Mouse (Mus musculus): ENCODE measurements around the gene Farp2.

Farp2 gene

DNA sequence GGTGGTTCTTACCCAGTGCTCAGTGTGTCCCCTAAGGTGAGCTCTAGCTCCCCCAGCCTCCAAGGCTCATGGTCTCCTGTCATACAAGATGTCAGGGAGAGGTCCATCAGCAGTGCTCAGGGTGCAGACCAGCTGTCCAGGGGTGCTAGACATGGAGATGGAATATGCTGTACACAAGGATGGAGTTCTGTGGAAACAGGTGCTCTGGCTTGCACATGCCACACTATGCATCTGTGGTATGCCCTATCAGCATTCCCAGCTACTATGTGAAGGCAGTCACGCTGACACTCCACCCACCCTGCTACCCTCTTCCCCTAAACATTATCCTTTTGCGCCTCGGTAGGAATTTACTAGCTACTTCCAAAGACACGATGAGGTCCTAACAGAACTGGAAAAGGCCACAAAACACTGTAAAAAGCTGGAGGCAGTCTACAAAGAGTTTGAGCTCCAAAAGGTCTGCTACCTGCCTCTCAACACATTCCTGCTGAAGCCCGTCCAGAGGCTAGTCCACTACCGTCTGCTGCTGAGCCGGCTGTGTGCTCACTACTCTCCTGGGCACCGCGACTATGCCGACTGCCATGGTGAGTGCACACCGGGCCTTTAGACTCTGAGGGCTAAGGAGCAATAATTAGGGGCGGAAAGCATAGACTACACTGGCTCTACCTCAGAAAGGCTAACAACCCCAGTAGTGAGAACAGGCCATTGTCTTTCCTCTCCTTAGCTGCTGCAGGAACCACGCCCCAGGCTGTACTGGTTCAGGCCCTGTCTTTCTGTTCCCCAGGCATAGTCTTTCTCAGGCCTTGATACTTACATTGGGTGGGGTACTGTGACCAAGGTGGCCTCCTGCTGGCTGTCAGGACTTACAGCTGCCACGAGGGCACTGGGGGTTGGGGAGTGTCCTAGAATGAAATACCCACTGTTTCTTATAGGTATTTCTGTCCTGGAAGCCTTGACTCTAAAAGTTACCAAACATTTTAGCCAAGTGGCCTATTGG lies 95.5 kb downstream of the Farp2 start:
- POLR2A ChIA-PET, result interaction anchor here in 3 of 4 experiments (0.5 to 2.3 kb wide), 17 partner anchors 9 to 196 kb away, joined by 3 to 11 read pairs (median 4); partner anchors contain the start of genes Farp2 (in 2 of the 3), Atg4b (in 1 of the 3), Hdlbp (in 1 of the 3) and Ing5 (in 1 of the 3)
- CTCF ChIA-PET, result interaction anchor here in 3 of 4 experiments (0.7 to 1.4 kb wide), 4 partner anchors 61 to 479 kb away, joined by 3 to 4 read pairs (median 3); no protein-coding TSS in a partner anchor

DNA sequence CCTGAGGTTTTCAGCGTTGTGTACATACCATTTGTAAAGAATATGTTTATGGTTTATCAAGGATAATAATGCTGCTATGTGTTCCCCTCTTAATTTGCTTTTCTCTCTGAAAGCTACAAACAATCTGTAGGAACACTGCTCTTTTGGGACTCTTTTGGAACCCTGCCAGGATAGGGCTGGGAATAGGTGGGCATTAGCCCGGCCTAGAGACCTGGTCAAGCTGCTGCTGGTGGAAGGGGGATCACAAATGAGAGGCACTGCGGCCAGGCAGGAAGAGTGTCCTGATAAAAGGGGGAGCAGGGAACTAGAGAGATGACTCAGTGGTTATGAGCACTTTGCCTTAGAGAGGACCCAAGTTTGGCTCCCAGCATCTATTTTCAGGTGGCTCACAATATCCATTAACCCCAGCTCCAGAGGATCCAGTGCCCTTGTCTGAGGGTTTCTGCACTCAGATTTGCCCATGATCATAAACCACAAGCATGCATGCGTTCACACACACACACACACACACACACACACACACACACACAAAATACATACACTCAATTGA lies 96.9 kb downstream of the Farp2 start:
- POLR2A ChIA-PET, result interaction anchor here in 2 of 4 experiments (0.7 to 2.3 kb wide), 6 partner anchors 9 to 143 kb away, joined by 3 to 5 read pairs (median 4); partner anchors contain the start of gene Atg4b (in 1 of the 2)
- CTCF ChIA-PET, result no interaction called here

DNA sequence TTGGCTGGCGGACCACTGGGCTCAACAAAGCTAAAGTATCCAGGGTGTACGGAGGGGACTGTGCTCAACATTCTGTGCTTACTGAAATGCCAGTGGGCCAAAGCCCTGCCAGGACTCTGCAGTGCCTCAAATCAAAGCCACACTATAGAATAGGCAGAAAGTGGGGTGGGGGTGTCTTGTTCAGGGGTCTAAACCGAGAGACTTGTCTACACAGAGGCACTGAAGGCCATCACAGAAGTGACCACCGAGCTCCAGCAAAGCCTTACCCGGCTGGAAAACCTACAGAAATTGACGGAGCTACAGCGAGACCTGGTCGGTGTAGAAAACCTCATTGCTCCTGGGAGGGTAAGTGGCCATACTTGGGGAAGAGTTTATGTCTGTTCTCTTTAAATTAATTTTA lies 97.9 kb downstream of the Farp2 start:
- ChIA-PET CTCF (no interaction called here), POLR2A (interaction anchor here in 2 of 4 experiments (0.6 to 2.0 kb wide), 2 partner anchors 10 to 637 kb away, joined by 3 to 5 read pairs; no protein-coding TSS in a partner anchor)

DNA sequence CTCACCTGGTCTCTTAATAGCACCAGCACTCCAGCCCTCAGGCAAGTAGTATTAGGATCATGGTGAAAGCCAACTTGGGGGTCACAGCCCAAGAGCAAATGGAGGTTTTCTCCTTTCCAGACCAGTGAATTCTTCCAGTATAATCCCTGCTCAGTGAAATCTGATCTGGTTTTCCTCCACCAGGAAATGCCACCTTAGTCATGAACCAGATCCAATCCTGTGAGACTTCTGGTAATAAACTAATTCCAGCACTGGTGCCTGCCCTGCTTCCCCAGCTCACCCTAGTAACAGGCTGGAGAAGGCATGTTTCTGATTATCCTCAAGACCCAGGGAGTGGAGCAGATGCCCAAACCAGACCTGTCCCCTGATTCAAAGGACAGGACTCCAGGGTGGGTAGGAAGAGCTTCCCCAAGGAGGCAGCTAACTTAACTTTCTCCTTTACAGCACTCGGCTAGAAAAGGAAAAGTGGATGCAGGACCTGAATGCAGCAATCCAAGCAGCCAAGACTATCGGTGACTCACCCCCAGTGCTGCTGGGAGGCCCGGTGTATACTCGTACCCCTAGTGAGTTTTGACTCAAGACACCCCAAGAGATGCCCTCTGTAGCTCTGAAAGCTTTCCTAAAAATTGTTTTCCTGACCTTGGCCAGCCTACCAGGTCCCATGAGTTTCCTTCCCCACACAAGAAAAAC lies 106.3 kb downstream of the Farp2 start:
- CTCF ChIA-PET, result no interaction called here
- POLR2A ChIA-PET, result interaction anchor here in 2 of 4 experiments (1.0 to 2.8 kb wide), 4 partner anchors 10 to 28 kb away, joined by 3 to 12 read pairs (median 4); no protein-coding TSS in a partner anchor

DNA sequence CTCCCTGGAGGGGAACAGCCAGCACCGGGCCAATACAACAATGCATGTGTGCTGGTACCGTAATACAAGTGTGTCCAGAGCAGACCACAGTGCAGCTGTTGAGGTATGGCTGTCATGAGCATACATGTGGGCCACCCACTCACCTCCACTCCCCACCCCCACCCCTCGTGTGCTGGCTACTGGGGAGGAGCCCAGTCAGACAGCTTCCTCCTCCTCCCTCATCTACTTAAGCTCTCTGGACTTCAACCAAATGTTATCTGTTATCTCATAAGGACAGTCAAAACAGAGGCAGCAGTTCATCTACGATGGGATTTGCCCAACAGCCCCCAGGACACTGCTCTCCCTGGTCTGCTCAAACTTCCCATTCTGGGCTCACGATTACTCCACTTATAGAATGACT lies 107.1 kb downstream of the Farp2 start:
- ChIA-PET POLR2A (interaction anchor here in 2 of 4 experiments (1.0 to 2.8 kb wide), 4 partner anchors 11 to 28 kb away, joined by 3 to 12 read pairs (median 4); no protein-coding TSS in a partner anchor), CTCF (no interaction called here)

DNA sequence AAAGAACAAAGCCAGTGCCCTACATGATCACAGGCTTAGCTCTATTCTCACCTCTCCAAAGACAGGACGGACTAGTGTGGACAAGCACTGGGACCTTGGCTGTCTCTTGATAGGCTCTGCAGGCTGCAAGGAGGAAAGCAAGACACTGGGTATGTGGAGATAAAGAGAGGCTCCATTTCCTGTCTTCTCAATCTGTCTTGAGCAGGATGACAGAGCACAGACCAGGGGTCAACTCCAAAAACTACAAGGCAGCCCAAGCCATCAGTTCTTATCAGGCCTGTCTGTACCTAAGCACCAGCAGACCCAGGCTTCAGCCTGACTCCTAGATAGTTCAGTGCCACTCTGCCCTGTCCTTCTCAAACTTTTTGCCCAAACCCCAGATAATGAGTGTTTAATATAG lies 112.6 kb downstream of the Farp2 start:
- ChIA-PET POLR2A (interaction anchor here in 1 of 4 experiments (3.9 kb wide), 1 partner anchor 11 kb away, joined by 16 read pairs; no protein-coding TSS in a partner anchor), CTCF (no interaction called here)

DNA sequence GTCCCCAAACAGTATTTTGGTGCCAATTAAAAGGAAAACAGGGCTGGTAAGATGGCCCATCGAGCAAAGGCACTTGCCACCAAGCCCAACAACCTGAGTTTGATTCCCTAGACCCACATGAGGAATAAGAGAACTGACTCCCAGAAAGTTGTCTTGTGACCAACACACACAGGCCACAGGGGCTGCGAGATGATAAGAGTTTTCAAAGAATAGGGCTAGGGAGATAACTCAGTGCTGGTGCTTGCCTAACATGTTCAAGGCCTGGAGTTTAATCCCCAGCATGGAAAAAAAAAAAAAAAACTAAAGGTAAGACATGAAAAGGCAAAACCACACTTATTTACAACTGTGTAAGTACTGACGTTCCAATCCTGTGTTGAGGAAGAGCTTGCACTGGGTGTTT lies 118.9 kb downstream of the Farp2 start:
- CTCF ChIA-PET, result interaction anchor here in 2 of 4 experiments (0.7 kb wide), 2 partner anchors 119 to 292 kb away, joined by 6 to 8 read pairs; no protein-coding TSS in a partner anchor
- POLR2A ChIA-PET, result interaction anchor here in 3 of 4 experiments (0.7 to 1.1 kb wide), 5 partner anchors 24 to 427 kb away, joined by 3 to 5 read pairs (median 4); partner anchors contain the start of gene Farp2 (in 2 of the 3)

DNA sequence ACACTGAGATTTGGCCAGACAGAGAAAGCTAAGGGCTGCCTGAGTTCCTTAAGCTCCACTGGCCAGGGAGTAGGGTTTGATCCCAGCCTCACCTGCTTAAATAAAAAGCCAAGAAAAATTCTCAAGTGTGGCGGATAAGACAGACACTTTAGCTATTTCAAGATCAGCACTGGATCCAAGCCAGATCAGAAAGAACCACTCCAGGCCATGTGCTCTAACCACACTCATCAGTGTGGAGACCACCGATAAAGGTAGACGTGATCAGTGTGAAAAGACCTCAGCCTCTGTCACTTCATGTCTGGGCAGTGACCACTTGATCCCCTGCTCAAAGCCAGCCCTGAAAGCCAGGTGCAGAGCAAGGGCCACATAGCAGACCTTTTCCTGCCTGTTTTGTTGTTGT lies 120.8 kb downstream of the Farp2 start:
- CTCF ChIA-PET, result no interaction called here
- POLR2A ChIA-PET, result interaction anchor here in 1 of 4 experiments (1.4 kb wide), 1 partner anchor 17 kb away, joined by 3 read pairs; no protein-coding TSS in a partner anchor

DNA sequence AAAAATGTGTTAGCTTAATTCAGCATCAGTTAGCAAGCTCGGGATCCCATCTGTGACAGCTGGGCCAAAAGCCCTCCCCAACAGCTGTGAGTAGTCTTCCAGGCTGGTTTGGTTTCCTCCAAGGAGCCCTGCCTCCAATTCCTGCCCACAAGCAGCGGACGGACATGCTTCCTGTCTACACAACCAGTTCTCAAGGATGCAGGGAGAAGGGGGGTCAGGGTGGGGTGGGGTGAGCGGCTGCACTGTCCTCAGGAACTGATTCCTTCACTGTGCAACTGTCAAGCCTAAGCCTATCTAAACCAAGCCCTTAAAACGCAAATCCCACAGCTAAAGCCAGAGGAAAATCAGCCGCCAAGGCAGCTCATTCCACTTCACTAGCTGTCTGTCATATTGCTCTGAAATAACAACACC lies 122.6 kb downstream of the Farp2 start:
- ChIA-PET CTCF (no interaction called here), POLR2A (interaction anchor here in 3 of 4 experiments (0.5 to 2.6 kb wide), 21 partner anchors 9 to 169 kb away, joined by 3 to 37 read pairs (median 4); partner anchors contain the start of genes Farp2 (in 3 of the 3), Bok (in 2 of the 3), Hdlbp (in 1 of the 3) and Ing5 (in 1 of the 3))

DNA sequence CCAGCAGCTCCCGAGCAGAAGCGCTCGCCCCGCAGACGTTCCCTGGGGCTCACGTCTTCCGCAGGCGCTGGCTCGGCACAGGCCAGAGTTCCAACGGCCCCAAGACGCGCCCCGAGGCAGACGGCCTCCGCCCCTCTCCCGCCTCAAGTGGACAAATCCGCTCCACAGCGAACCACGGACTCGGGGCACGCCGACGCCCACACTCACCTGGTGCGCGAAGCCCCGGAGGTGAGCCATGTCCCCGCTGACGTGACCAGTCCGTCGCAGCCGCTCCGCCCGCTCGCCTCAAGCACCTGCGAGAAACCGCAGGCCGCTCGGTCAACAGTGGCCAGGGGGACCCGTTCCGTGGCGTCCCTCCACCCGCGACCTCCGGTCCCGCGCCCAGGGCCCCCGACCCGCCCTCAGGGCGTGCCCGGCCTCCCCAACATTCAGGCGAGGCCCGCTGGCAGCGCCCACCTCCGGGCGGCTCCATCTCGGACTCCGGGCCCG lies 123.3 kb downstream of the Farp2 start:
- ChIA-PET CTCF (interaction anchor here in 2 of 4 experiments (0.6 to 1.2 kb wide), 6 partner anchors 12 to 444 kb away, joined by 3 read pairs; no protein-coding TSS in a partner anchor), POLR2A (interaction anchor here in 3 of 4 experiments (0.5 to 2.6 kb wide), 41 partner anchors 8 to 506 kb away, joined by 3 to 37 read pairs (median 4); partner anchors contain the start of genes Farp2 (in 3 of the 3), Bok (in 2 of the 3), D2hgdh (in 1 of the 3) and Dtymk (in 1 of the 3))

DNA sequence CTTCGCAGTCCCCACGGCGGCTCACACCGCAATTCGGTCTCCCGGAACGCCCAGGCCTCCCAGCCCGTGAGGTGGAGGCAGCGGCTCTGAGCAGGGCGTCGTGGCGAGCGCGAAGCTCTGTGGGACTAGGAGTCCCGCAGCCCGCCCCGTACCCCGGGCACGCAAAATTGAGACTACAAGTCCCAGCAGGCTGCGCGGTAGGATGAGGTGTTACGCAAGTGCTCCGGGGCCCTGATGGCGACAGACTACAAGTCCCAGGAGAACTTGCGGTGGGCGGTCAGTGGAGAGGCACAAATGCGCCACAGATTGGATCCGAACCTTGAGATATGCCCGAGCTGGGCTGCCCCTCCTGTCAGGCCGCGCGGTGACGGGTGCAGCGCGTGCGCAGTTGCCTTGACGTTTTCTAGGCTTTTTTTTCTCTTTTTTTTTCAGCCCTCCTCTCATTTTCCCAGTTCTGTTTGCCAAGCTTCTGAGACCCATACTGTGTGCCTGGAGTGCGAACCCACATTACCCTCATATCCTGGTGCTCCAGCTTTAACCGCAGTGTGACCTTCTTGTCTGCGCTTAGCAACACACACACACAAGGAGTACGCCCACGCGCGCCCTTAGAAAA lies 123.8 kb downstream of the Farp2 start:
- POLR2A ChIA-PET, result interaction anchor here in 3 of 4 experiments (0.6 to 2.6 kb wide), 33 partner anchors 9 to 507 kb away, joined by 3 to 37 read pairs (median 4); partner anchors contain the start of genes Farp2 (in 3 of the 3), Bok (in 1 of the 3), D2hgdh (in 1 of the 3) and Dtymk (in 1 of the 3)
- CTCF ChIA-PET, result interaction anchor here in 2 of 4 experiments (0.6 to 1.2 kb wide), 6 partner anchors 11 to 445 kb away, joined by 3 read pairs; no protein-coding TSS in a partner anchor

DNA sequence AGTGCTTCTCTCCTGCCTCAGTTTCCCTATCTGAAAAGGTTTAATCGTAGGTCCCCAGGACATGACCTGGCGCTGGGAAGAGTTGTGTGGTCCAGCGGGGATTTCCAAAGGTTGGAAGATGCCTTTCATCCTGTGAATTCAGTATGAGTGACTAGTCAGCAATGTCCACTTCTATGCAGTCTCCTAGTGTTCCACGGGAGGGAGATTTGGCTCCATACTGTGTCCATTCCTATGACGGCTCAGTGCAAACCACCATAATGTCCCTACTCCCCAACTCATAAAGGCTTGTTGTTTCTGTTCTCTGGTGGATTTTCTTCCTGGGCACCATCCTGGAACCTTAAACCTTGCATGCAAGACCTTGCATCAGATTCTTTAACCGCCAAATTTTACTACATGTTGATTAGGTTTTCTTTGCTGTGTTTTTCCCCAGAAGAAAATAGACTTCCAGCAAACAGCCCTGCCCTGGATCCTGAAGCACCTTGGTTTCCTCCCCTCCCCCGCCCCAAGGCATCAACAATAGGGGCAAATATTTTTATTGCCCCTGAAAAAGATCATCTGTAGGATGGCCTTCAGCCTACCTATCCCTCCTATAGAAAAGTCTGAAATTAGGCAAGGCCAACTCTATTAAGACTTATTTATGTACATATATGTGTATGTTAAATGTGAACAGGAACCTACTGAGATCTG lies 124.5 kb downstream of the Farp2 start:
- POLR2A ChIA-PET, result interaction anchor here in 3 of 4 experiments (0.8 to 2.6 kb wide), 24 partner anchors 11 to 508 kb away, joined by 3 to 37 read pairs (median 4); partner anchors contain the start of genes Farp2 (in 3 of the 3), Bok (in 1 of the 3), Dtymk (in 1 of the 3) and Hdlbp (in 1 of the 3)
- CTCF ChIA-PET, result interaction anchor here in 1 of 4 experiments (1.2 kb wide), 1 partner anchor 10 kb away, joined by 3 read pairs; no protein-coding TSS in a partner anchor

DNA sequence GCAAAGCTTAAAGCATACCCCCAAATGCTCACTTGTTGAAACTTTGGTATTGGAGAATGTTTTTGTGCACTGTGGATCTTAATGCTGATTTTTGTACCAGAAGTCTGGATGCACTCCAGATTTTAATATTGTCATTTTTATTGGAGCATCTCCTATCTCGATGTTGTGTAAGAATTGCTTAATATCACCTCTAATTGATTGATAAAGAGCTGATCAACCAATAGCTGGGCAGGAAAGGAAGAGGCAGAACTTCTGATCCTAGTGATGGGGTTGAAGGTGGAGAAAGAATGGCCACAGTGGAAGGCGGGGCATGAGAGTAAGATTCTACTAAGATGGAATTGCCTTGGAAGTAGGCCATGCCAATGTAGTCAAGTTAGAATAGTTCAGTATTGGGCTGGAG lies 130.1 kb downstream of the Farp2 start:
- POLR2A ChIA-PET, result interaction anchor here in 1 of 4 experiments (1.6 kb wide), 1 partner anchor 25 kb away, joined by 5 read pairs; no protein-coding TSS in a partner anchor
- CTCF ChIA-PET, result no interaction called here

DNA sequence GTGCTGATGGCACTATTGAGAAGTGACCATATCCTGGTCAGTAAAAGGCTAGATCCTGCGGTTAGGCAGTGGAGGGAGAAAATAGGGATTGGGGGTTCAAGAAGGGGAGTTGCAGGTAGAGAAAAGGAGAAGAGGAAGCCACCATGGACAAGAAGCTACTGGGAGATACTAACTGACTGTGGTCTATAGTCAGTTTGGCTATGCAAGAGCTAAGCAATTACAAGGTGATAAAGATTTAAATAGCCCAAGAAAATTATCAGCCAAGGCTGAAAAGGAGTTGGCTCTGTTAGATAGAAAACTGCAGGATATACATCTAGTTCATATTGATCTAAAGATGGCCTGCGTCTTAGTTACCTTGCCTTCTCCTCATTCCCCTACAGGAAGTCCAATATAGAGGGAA lies 130.8 kb downstream of the Farp2 start:
- POLR2A ChIA-PET, result interaction anchor here in 1 of 4 experiments (1.6 kb wide), 1 partner anchor 25 kb away, joined by 5 read pairs; no protein-coding TSS in a partner anchor

DNA sequence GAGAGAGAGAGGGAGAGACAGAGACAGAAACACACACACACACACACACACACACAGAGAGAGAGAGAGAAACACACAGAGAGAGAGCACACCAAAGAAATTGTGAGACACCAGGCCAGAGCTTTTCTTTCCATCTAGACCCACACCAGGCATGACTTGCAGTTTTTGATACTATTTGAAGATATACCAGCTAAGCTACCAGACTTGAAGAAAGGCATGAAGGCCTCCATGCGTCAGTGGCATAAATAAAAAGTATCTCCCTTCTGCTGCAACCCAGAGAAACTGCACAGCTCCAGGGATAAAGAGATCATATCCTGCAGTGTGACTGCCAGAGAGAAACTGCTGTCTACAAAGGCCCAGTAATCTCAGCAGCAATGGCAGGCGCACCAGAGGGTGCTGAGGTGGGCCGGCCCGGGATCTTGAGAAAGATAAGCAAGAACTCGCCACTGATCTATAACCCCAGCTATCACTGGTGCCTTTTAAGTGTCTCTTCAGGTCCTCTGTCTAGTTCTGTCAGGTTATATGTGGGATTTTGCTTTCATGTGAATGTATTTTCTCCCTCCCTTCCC lies 137.8 kb downstream of the Farp2 start:
- POLR2A ChIA-PET, result interaction anchor here in 2 of 4 experiments (1.1 to 2.6 kb wide), 5 partner anchors 14 to 138 kb away, joined by 3 to 10 read pairs (median 4); partner anchors contain the start of gene Farp2 (in 1 of the 2)
- CTCF ChIA-PET, result interaction anchor here in 1 of 4 experiments (0.7 kb wide), 1 partner anchor 740 kb away, joined by 6 read pairs; no protein-coding TSS in a partner anchor

More for the DNA sequence above, 130.8 kb downstream of the Farp2 start:
- CTCF ChIA-PET, result no interaction called here

DNA sequence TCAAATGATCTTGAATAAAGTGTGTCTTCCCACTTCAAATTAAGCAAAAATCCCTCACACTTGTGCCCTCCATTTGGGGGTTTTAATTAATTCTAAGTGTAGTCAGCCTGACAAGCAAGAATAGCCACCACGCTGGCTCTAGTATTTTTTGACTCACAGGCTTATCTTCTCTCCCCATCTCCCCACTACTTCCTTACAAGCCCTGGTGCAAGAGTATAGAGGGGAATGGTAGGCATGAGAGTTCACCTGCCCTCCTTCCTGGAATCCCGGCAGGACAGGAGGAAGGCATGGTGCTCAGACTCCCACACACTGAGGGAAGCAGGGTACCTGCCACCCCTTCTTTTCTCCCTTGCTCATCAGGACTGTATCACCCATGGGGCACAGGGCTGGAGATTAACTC lies 142.4 kb downstream of the Farp2 start:
- POLR2A ChIA-PET, result no interaction called here

More for the DNA sequence above, 142.4 kb downstream of the Farp2 start:
- CTCF ChIA-PET, result interaction anchor here in 1 of 4 experiments (1.4 kb wide), 1 partner anchor 14 kb away, joined by 3 read pairs; no protein-coding TSS in a partner anchor
